Mouse (Mus musculus) thymus, adult 2 months (tissue): ENCODE results near the gene Wdr74.

Experiments used
- CTCF ChIP-seq: fragments of 200-500 bp; IDR thresholded peaks from 2 replicates; pipeline ENCODE4 v1.5.1; 2012; ENCODE audit warnings: mild to moderate bottlenecking, control low read depth, low read length, moderate library complexity, borderline replicate concordance; ENCODE audit not compliant: control insufficient read depth, poor library complexity, insufficient read depth; ENCODE audit errors: extremely low read depth
- POLR2A ChIP-seq: fragments of 200-500 bp; IDR thresholded peaks from 2 replicates; pipeline ENCODE4 v1.6.1; 2012; ENCODE audit warnings: mild to moderate bottlenecking, low read length, control low read depth, moderate library complexity; ENCODE audit not compliant: control insufficient read depth, poor library complexity, insufficient read depth; ENCODE audit errors: extremely low read depth

GRCm38 (mm10) chr19:8722907-8723573 is 12.6 kb upstream of the Wdr74 start, which contains the start of gene Slc3a2:
- peak; percentile 41; the same call in 1 of the 2 replicates for TF ChIP-seq CTCF
- TF ChIP-seq POLR2A = peak; percentile 83
